Mouse (Mus musculus): Measurements from ENCODE around the gene Sorl1.

DNA sequence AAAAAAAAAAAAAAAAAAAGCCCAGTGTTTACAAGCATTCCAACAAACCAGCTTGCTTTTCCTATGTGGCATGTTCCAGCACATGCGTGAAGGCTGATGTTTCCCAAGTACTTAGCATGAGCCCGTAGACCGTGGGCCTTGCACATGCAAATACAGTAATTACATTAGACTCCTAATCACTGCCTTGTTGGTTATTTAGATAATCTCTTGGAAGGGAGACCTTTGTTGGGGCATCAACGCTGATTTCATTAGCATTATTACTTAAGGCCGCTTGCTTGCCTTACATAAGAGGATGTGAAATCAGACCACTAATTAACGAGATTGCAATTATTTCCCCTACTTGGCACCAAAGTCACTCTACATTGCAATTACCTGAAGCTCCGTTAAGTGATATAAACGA is 154.1 kb downstream of the Sorl1 start:
- no peak for TF ChIP-seq CTCF (conservative IDR thresholded peaks at IDR 0.05; ENCODE audit: low read length)
- no peak for TF ChIP-seq POU5F1 (IDR thresholded peaks at IDR 0.05; ENCODE audit: borderline replicate concordance, low read length)
